Mouse (Mus musculus) heart, embryonic 13.5 days (tissue): ENCODE results near the gene Pmm2. TPM values are rescaled to one million over a fixed set of nuclear protein-coding genes. Genes with fewer than 3 reads are reported as not detected.

Source experiments
- ATAC-seq: fragments of 200-750 bp; cut with Nextera tagmentation; 2 replicates; pipeline ENCODE4 v1.8.0; 2017; ENCODE audit warnings: moderate TSS enrichment; ENCODE audit not compliant: insufficient number of reproducible peaks, low FRiP score, low TSS enrichment; ENCODE audit errors: extremely low read depth
- H3K27ac ChIP-seq: fragments of 300-500 bp; sonication (generic); replicated peaks from 2 replicates; pipeline ENCODE4 v1.5.1; 2015; ENCODE audit warnings: moderate library complexity, mild to moderate bottlenecking, inconsistent platforms
- H3K27me3 ChIP-seq: fragments of 300-500 bp; sonication (generic); replicated peaks from 2 replicates; pipeline ENCODE4 v1.6.1; 2015; ENCODE audit warnings: mild to moderate bottlenecking, inconsistent platforms
- H3K36me3 ChIP-seq: fragments of 300-500 bp; sonication (generic); 2 replicates; pipeline ENCODE4 v1.6.1; 2015; ENCODE audit warnings: mild to moderate bottlenecking, inconsistent platforms
- H3K4me1 ChIP-seq: fragments of 300-500 bp; sonication (generic); 2 replicates; pipeline ENCODE4 v1.6.1; 2015; ENCODE audit warnings: inconsistent platforms
- H3K4me2 ChIP-seq: fragments of 300-500 bp; sonication (generic); 2 replicates; pipeline ENCODE4 v1.6.1; 2015; ENCODE audit warnings: inconsistent platforms, mild to moderate bottlenecking, moderate library complexity
- H3K4me3 ChIP-seq: fragments of 300-500 bp; sonication (generic); 2 replicates; pipeline ENCODE4 v1.5.1; 2015; ENCODE audit warnings: moderate library complexity, mild to moderate bottlenecking, inconsistent platforms
- H3K9ac ChIP-seq: fragments of 300-500 bp; sonication (generic); 2 replicates; pipeline ENCODE4 v1.6.1; 2015; ENCODE audit warnings: inconsistent platforms, mild to moderate bottlenecking, moderate library complexity
- H3K9me3 ChIP-seq: fragments of 300-500 bp; sonication (generic); 2 replicates; pipeline ENCODE4 v1.6.1; 2016; ENCODE audit warnings: inconsistent platforms
- WGBS: fragments of 180-500 bp; shearing (Covaris S2); methylation state at CpG from one replicate; pipeline ENCODE4 v1.1.7; 2015; ENCODE audit warnings: mixed read lengths; 5-methylcytosine and 5-hydroxymethylcytosine counted together
- polyA plus RNA-seq: library from polyadenylated mRNA; unstranded; fragments of >200 nt; fragmentation: Nextera tagmentation; extraction: Ambion mirVana; gene quantifications from 2 replicates; pipeline ENCODE4 v1.2.1, GENCODE M21; 2015

Gene Pmm2
- polyA plus RNA-seq, 1 experiment from 2014 or later: 38.1 TPM

- ATAC-seq: no peak
- H3K4me2 ChIP-seq: no peak overlapping the region
- H3K27ac ChIP-seq: no peak overlapping the region
- no peaks in the 10 kb centered on the region for H3K27me3 ChIP-seq
- no peak overlapping the region for H3K9ac ChIP-seq
- H3K9me3 ChIP-seq: no peaks in the 10 kb centered on the region
- no peaks in the 10 kb centered on the region for H3K4me1 ChIP-seq
- H3K4me3 ChIP-seq: no peak overlapping the region
- 67% methylated on average over 2 of the region's 2 CpGs for WGBS
- H3K36me3 ChIP-seq: peaks cover 98% of the 10 kb centered on the region
Measured at GRCm38 (mm10) chr16:8656256-8656655, 18.8 kb downstream of the Pmm2 start.

- WGBS: 73% methylated on average over 4 of the region's 4 CpGs
- H3K36me3 ChIP-seq: peaks cover 98% of the 10 kb centered on the region
- H3K4me3 ChIP-seq: no peak overlapping the region
- H3K9me3 ChIP-seq: no peaks in the 10 kb centered on the region
- peaks cover 7% of the 10 kb centered on the region; the same call in 1 of the 2 replicates for H3K4me1 ChIP-seq
- H3K4me2 ChIP-seq: no peak overlapping the region
- H3K9ac ChIP-seq: no peak overlapping the region
- ATAC-seq: no peak
- no peak overlapping the region for H3K27ac ChIP-seq
- H3K27me3 ChIP-seq: no peaks in the 10 kb centered on the region
Measured at GRCm38 (mm10) chr16:8658349-8658748, 20.9 kb downstream of the Pmm2 start.

DNA sequence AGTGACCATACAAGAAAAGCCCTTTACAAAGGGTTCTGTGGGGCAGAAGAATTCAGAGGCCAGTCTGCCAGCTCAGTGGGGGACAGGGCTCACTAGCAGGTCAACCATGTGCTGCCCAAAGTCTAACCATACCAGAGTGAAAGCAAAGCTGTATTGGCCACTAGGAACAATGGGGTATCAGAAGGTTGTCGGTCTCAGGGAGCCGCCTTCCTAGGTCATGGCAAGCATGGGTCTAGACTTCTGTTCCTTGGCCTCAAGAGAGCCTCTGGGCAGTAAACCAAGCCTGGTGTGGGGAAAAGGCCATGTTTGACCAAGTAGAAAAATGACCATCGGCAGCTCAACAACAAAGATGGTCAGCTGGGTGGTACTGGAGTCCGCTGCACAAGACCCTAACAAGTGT, 21.3 kb downstream of the Pmm2 start:
- H3K36me3 ChIP-seq: peaks cover 98% of the 10 kb centered on the region
- H3K4me3 ChIP-seq: no peak overlapping the region
- no peak overlapping the region for H3K27ac ChIP-seq
- H3K9me3 ChIP-seq: no peaks in the 10 kb centered on the region
- peaks cover 8% of the 10 kb centered on the region; the same call in 1 of the 2 replicates for H3K4me1 ChIP-seq
- no peak overlapping the region for H3K9ac ChIP-seq
- no peak overlapping the region for H3K4me2 ChIP-seq
- 94% methylated on average over 4 of the region's 4 CpGs for WGBS
- no peak for ATAC-seq
- H3K27me3 ChIP-seq: no peaks in the 10 kb centered on the region

- Histone ChIP-seq H3K9ac (no peak overlapping the region), H3K36me3 (peaks cover 65% of the 10 kb centered on the region), H3K4me2 (no peak overlapping the region), H3K4me3 (no peak overlapping the region), H3K27ac (peak overlapping the region; percentile 24; the same call in 1 of the 2 replicates), H3K4me1 (peaks cover 48% of the 10 kb centered on the region), H3K27me3 (no peaks in the 10 kb centered on the region), H3K9me3 (no peaks in the 10 kb centered on the region)
- 53% methylated on average over 1 of the region's 2 CpGs for WGBS
- no peak for ATAC-seq
Measured at GRCm38 (mm10) chr16:8663022-8663421, 25.5 kb downstream of the Pmm2 start.

GRCm38 (mm10) chr16:8663606-8664539, 26.4 kb downstream of the Pmm2 start:
- WGBS: 81% methylated on average over 24 of the region's 24 CpGs
- H3K36me3 ChIP-seq: peaks cover 56% of the 10 kb centered on the region
- no peak for ATAC-seq
- peak overlapping the region; percentile 24; the same call in 1 of the 2 replicates for H3K27ac ChIP-seq
- peaks cover 57% of the 10 kb centered on the region for H3K4me1 ChIP-seq
- H3K27me3 ChIP-seq: no peaks in the 10 kb centered on the region
- no peak overlapping the region for H3K4me3 ChIP-seq
- 0 out of 2 replicates have a peak overlapping the region, but pooled peaks have one; percentile 4 for H3K9ac ChIP-seq
- no peaks in the 10 kb centered on the region for H3K9me3 ChIP-seq
- H3K4me2 ChIP-seq: no peak overlapping the region

- Histone ChIP-seq H3K27me3 (no peaks in the 10 kb centered on the region), H3K27ac (no peak overlapping the region; the same call in 1 of the 2 replicates), H3K4me1 (peaks cover 72% of the 10 kb centered on the region), H3K4me2 (no peak overlapping the region), H3K9ac (no peak overlapping the region), H3K9me3 (no peaks in the 10 kb centered on the region), H3K4me3 (no peak overlapping the region), H3K36me3 (peaks cover 45% of the 10 kb centered on the region)
- ATAC-seq: no peak
- 82% methylated on average over 5 of the region's 5 CpGs for WGBS
Measured at GRCm38 (mm10) chr16:8665367-8665766, 27.9 kb downstream of the Pmm2 start.

GRCm38 (mm10) chr16:8666452-8666851, 29.0 kb downstream of the Pmm2 start:
- no peaks in the 10 kb centered on the region for H3K9me3 ChIP-seq
- no peak; the same call in 1 of the 2 replicates for ATAC-seq
- H3K27ac ChIP-seq: peak overlapping the region; percentile 73
- H3K9ac ChIP-seq: peak overlapping the region; percentile 63
- H3K27me3 ChIP-seq: no peaks in the 10 kb centered on the region
- no peak overlapping the region for H3K4me3 ChIP-seq
- WGBS: 10% methylated on average over 2 of the region's 2 CpGs
- peak overlapping the region; percentile 33 for H3K4me2 ChIP-seq
- H3K4me1 ChIP-seq: peaks cover 83% of the 10 kb centered on the region
- H3K36me3 ChIP-seq: peaks cover 34% of the 10 kb centered on the region

GRCm38 (mm10) chr16:8667261-8667660, 29.8 kb downstream of the Pmm2 start:
- no peak overlapping the region for H3K4me3 ChIP-seq
- H3K36me3 ChIP-seq: peaks cover 26% of the 10 kb centered on the region
- H3K4me1 ChIP-seq: peaks cover 85% of the 10 kb centered on the region
- peak overlapping the region; percentile 63 for H3K9ac ChIP-seq
- H3K27ac ChIP-seq: peak overlapping the region; percentile 73
- no peaks in the 10 kb centered on the region for H3K9me3 ChIP-seq
- WGBS: 64% methylated on average over 7 of the region's 7 CpGs
- H3K4me2 ChIP-seq: peak overlapping the region; percentile 27
- H3K27me3 ChIP-seq: no peaks in the 10 kb centered on the region
- ATAC-seq: no peak

DNA sequence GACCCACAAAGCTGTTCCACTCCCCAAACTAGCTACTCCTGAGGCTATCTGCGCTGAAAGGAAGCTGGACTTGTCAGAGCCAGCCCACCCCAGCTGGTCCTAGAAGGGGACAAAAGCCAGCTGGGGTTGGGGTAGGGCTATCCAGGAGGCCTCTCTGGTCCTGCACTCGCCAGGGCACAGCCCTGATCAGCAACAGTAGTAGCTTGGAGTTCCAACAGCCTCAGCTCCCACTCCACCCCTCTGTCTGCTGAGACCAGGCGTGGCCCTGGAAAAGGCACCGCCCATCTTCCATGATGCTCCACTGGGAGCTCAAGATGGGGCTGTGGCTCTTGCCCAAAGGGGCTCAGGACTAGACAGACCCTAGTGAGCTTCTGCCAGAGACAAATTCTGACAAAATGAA, 30.3 kb downstream of the Pmm2 start:
- Histone ChIP-seq H3K9ac (peak overlapping the region; percentile 63), H3K4me1 (peaks cover 89% of the 10 kb centered on the region), H3K27ac (peak overlapping the region; percentile 73), H3K4me2 (peak overlapping the region; percentile 27; the same call in 1 of the 2 replicates), H3K36me3 (peaks cover 21% of the 10 kb centered on the region), H3K9me3 (no peaks in the 10 kb centered on the region), H3K4me3 (no peak overlapping the region), H3K27me3 (no peaks in the 10 kb centered on the region)
- no peak for ATAC-seq
- 55% methylated on average over 4 of the region's 4 CpGs for WGBS

DNA sequence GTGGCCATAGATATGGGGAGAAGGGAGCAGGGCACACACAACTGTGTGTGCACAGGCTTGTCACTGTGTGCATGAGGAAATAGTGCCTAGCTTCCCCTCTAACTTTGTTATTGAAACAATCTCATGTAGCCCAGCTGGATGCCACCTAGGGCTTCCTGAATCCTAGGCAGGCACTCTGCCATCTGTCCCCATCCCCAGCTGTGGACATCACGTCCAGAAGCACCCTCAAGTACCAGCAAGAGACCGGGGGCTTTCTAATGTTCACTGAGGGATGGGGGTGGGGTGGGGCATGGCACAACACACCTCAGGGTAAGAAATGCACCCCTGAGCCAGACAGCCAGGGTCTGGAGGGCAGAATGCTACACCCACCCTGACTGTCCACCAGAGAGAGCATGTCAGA, 30.9 kb downstream of the Pmm2 start:
- no peak overlapping the region for H3K4me3 ChIP-seq
- peak overlapping the region; percentile 82 for H3K9ac ChIP-seq
- H3K9me3 ChIP-seq: no peaks in the 10 kb centered on the region
- peak overlapping the region; percentile 79 for H3K4me2 ChIP-seq
- ATAC-seq: no peak
- peaks cover 83% of the 10 kb centered on the region for H3K4me1 ChIP-seq
- peak overlapping the region; percentile 73 for H3K27ac ChIP-seq
- peaks cover 5% of the 10 kb centered on the region for H3K27me3 ChIP-seq
- H3K36me3 ChIP-seq: peaks cover 15% of the 10 kb centered on the region
- 51% methylated on average over 2 of the region's 2 CpGs for WGBS

DNA sequence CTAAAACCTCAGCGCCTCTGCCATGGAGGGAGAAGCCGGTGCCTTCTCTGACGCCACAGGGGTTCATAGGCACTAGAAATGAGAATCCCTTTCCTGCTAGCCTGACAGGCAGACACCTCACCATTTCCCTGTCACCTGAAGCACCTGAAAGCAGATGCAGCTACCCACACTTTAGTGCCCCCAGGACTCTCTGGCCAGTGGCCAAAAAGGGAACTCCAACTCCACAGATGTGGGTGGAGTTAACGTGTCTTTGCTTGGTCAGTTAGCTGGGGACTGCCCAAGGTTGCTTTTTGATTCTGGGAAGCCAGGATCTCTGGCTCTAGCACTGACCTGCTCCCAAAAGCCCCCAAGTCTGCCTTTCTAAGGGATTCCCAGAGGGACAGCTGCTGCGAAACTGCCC, 32.0 kb downstream of the Pmm2 start:
- peaks cover 80% of the 10 kb centered on the region for H3K4me1 ChIP-seq
- H3K36me3 ChIP-seq: peaks cover 7% of the 10 kb centered on the region
- H3K27me3 ChIP-seq: peaks cover 8% of the 10 kb centered on the region
- H3K9me3 ChIP-seq: no peaks in the 10 kb centered on the region
- 57% methylated on average over 5 of the region's 5 CpGs for WGBS
- H3K27ac ChIP-seq: peak overlapping the region; percentile 73
- no peak for ATAC-seq
- peak overlapping the region; percentile 79 for H3K4me2 ChIP-seq
- H3K4me3 ChIP-seq: peak overlapping the region; percentile 69
- H3K9ac ChIP-seq: peak overlapping the region; percentile 82
